Mouse (Mus musculus): ENCODE data around the gene Tmem88.

- no peak for TF ChIP-seq MAFK (IDR thresholded peaks at IDR 0.05; ENCODE audit: insufficient read depth, low read depth, low read length)
- no peak for TF ChIP-seq CHD2 (IDR thresholded peaks at IDR 0.05; ENCODE audit: low read depth, low read length)
- no peak for TF ChIP-seq HCFC1 (IDR thresholded peaks at IDR 0.05; ENCODE audit: borderline replicate concordance, insufficient read depth, low read length)
These were observed 28.6 kb downstream of the Tmem88 start, which contains the start of gene Chd3 for GRCm38 (mm10) chr11:69369215-69369989.
